Mouse (Mus musculus): ENCODE results near the gene Gabrg1.

Gabrg1 gene

DNA sequence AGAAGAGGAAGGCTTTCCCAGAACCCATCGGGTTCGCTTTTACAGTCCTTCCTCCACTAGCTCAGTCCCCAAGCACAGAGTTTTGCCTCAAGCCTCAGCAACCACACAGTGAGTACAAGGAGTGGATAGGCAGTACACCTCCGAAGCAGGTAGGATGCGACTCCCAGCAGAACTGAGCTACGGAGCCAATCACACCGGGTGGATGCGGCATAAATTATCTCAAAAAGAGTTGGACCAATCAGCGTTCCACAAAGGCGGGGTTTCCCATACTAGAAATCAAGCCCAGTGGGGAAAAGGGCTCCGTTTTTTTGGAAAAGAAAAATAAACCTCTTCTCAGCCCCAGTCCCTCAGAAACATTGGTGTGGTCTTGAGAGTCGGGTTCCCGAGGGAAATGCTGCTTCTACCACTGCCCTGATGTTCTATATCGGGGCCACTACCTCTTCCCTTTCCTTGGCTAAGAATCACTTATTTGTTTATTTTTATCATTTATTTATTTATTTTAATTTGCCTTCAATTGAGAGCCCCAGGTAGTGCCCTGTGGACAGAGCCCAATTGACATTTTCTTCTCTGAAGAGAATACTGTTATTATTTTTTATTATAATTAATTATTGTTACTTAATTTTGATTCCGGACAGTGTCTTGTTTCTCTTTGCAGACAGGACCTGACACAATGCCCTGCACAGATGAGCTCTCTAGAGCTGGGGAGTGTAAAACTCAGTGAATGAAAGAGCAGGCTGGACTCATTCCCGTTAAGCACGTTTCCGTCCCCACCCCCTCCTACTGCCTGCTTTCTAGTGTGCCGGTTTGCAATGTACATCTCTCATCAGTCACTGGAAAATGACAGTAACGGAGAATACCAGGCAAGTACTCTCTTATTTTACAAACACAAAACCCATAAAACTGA is at the start of gene Gabrg1:
Gabrg1 (minus strand) TSS at position 426 of the 904 bp plus-strand sequence.
- DNase-seq (ENCODE audit: low spot score), result peak; percentile 72

DNA sequence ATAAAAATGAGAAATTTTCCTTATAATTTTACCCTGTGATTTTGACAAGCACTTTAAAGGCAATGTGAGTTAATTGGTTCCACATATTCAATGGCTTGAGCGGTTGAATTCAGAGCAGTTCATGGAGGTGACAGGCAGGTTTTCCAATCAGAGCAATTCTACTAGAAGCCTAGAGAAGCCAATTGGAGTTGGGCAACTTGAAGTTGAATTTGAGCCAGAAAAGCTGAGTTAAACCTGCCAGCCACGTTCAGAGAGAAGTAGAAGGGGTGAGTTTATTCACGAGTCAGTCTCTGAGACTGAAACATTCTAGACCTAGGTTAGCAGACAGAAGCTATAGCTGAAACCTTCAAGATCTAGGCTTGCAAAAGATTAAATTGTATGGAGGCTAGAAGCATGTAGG is 41.6 kb upstream of the Gabrg1 start:
- no peak for DNase-seq (ENCODE audit: low spot score)

DNA sequence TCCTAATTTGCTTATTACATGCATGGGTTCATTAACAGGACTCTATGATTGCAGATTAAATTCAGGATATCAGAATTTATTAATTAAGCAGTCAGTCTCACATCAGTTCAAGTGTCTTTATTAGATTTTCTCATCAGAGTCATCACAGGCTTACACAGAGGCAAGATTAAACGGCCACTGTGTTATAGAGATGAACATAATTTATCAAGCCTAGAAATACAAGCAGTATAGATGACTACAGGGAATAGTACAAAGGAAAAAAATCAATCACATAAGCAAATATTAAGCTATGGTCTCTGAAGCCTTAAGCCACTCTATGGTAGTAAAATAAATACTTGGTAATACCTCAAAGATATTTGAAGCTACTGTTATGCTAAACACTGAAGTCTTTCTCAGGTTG is 27.7 kb upstream of the Gabrg1 start:
- no peak for DNase-seq (ENCODE audit: low spot score)

DNA sequence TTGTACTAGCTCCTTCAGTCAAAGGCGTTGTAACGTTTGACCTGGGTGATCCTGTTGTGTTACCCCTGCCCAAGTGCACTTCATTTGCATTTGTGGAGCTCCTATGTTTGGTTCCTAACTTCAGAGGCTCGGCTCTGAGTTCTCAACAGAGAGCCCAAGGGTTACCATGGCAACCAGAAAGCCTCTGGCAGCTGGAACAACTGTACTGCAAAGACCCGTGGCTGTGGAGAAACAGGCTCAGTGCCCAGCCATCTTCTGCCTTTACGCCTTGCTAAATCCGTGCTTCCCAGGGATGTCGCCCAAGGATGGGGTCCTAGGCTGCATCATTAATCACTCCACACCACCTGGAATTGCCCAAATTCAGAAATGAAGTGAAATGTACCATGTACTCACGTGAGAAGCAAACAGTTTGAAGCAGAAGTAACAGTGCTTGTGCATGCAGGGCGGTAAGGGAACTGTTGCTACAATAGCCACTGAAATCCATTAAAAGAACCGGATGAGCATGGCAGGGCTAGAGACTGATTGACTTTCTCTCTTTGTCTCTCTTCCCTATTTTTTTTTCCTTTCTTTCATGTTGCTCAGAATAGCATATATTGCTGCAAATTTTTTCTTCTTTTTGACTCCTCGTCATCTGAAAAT is 798 bp upstream of the Gabrg1 start:
- DNase-seq (ENCODE audit: low spot score), result peak; percentile 90

DNA sequence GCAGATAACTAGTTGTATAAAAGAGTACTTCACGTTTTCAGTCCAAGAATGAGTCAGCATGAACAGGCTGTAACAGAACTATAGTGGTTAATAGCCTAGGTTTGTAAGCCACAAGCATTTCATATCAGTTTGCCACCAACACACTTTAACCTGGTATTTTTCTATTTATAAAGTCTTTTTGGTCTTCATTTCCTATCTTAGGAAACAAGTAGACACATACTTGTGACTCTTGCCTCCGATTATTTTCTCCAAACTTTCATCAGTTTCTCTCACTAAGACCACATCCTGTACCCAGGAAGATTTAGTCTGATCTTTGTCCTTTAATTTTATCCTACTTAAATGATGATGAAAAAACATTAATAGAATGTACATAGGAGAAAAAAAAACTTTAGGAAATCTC is 23.7 kb downstream of the Gabrg1 start:
- DNase-seq (ENCODE audit: low spot score), result no peak

DNA sequence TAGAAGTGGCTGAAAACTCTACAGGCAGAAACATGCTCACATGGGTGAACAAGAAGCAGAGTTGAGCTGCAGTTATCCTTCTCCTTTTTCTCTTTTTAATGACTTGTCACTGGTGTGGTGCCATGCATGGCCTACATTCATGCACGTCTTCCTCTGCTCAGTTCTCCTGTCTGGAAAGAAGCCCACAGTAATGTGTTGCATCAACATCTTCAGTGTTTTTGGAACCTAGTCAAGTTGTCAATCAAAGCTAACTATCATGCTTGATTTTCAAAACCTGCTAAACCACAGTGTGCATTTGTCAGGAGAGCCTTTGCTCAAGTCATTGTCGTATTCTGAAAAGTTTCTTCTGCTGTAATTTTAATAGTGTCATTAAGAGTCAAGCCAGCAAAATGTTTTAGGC is 106.3 kb downstream of the Gabrg1 start:
- DNase-seq (ENCODE audit: low spot score), result no peak

DNA sequence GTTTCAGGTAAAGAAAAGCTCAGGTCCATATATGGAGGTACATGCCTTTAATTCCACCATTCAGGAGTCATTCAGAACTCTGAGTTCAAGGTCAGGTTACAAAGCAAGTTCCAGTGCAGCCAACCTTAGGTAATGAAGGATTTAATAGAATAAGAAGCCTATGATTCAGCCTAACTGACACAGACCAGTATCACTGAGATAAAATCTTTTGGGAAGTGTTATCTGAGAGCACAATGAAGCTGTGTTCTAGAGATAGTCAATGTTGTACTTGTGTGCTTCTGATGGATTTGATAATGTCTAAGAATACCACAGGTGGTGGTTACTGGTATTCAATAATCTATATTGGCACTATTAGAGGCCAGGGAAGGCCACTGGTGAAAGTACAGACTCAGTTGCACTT is 138.1 kb downstream of the Gabrg1 start:
- no peak for DNase-seq (ENCODE audit: low spot score)

All from embryo, embryonic 10 days (tissue).